Mouse (Mus musculus): ENCODE results near the gene Map2k4.

DNA sequence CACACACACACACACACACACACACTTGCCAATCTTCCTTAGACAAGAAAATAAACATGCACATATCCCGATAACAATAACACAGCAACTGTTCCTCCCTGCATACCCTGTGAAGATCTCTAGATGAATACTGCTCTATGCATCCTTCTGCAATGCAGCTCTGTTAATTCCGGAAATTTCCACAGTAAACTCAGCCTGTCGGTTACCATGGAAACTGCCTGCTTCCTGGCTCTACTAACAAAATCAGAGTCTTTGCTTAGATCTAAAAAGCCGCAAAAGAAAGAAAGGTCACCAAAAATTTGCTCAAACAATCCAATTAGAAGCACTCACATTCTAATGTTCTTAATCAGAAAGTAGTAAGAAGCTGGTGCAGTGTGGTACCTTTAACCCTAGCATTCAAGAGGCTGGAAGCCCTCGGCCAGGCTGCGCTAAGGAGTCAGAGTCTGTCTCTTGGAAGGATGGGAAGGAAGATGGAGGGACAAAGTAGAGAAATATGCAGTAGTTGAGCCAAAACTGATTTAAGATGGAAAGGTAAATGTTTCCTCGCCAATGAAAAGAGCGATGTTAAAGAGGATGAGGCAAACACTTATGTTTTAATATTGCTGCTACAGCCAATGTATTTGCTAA, 42.3 kb downstream of the Map2k4 start:
- TF ChIP-seq CTCF (IDR thresholded peaks at IDR 0.05; ENCODE audit: insufficient read depth, low read depth, low read length) = no peak
- no peak for TF ChIP-seq POLR2A (IDR thresholded peaks at IDR 0.05; ENCODE audit: insufficient read depth, low read depth, low read length)
